ENCODE assay signal across 8 mouse cellular contexts in the genomic region with DNA sequence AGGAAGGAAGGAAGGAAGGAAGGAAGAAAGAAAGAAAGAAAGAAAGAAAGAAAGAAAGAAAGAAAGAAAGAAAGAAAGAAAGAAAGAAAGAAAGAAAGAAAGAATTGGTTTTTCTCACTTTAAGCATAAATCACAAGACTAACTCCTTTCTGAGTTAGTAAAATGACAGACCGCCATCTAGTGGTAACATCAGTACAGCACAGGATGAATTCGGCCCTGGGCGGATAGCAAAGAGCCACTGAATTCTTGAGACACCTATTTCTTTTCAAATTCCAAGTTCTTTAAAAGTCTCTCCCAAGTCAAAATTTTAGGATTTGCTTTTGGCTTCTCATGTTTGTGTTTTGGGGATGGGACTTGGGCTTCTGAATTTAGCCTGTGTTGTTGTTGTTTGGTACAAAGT. TPM values are rescaled to one million over a fixed set of nuclear protein-coding genes. Genes with fewer than 3 reads are reported as not detected.
DNase-seq lines count a peak whose midpoint lies in the region; ATAC-seq and TF ChIP-seq lines count a peak whose summit lies in the region.

No protein-coding gene starts in this region.

- H3K4me3 ChIP-seq in MEL (ENCODE audit: control insufficient read depth in 1 of 2, insufficient read depth in 1 of 2, low read depth in 2 of 2, low read length in 2 of 2) = peak overlapping the region; percentile 88 to 95
- peak overlapping the region; percentile 60 for H3K4me3 ChIP-seq in forebrain, embryonic 14.5 days (ENCODE audit: low read depth, low read length)
- peak overlapping the region; percentile 61 for H3K4me3 ChIP-seq in layer of hippocampus, adult 2 months
- peak overlapping the region; percentile 58 for H3K4me3 ChIP-seq in lung, embryonic 14.5 days (ENCODE audit: low read depth, low read length)

- peak; percentile 62 to 86 (median 66) for TF ChIP-seq CTCF in MEL (IDR thresholded peaks at IDR 0.05 in 2 of 3, conservative IDR thresholded peaks at IDR 0.05 in 1 of 3; ENCODE audit: control insufficient read depth in 1 of 3, insufficient read depth in 1 of 3, low read depth in 2 of 3, low read length in 3 of 3, poor library complexity in 1 of 3, severe bottlenecking in 1 of 3)
- peak; percentile 88 for TF ChIP-seq CTCF in layer of hippocampus, adult 2 months (conservative IDR thresholded peaks at IDR 0.05)
- peak; percentile 72 for TF ChIP-seq CTCF in lung, embryonic 14.5 days (IDR thresholded peaks at IDR 0.05; ENCODE audit: low read depth)

- no peak for TF ChIP-seq POLR2A in MEL (IDR thresholded peaks at IDR 0.05; ENCODE audit: control insufficient read depth in 1 of 2, insufficient read depth in 1 of 2, low read depth in 1 of 2, low read length in 2 of 2, poor library complexity in 1 of 2)

- peak overlapping the region; percentile 61 for H3K4me2 ChIP-seq in forebrain, embryonic 14.5 days (ENCODE audit: low read length)
- H3K4me2 ChIP-seq in lung, embryonic 14.5 days = peak overlapping the region; percentile 60

- no peak; a peak in 1 of 4 replicates for TF ChIP-seq EP300 in MEL (IDR thresholded peaks at IDR 0.05; ENCODE audit: low read depth in 1 of 2, low read length in 2 of 2)

- peak; percentile 88 for DNase-seq in MEL (ENCODE audit: low read depth, low spot score)
- peak; percentile 90 for DNase-seq in forebrain, embryonic 14.5 days (ENCODE audit: low spot score)
- peak; percentile 79 for DNase-seq in heart, postnatal 4 days
- DNase-seq in layer of hippocampus, adult 2 months (ENCODE audit: low spot score in 2 of 2) = peak; percentile 66 to 77
- peak; percentile 95 for DNase-seq in lung, embryonic 14.5 days
- peak; percentile 57 for DNase-seq in ovary, postnatal 14 days (ENCODE audit: low spot score)
- DNase-seq in thymus, postnatal 10 days (ENCODE audit: low spot score in 2 of 2) = peak; percentile 79 to 80

- H3K27ac ChIP-seq in MEL (ENCODE audit: control insufficient read depth, low read depth, low read length) = peak overlapping the region; percentile 47; the same call in 1 of the 2 replicates
- H3K27ac ChIP-seq in forebrain, embryonic 14.5 days (ENCODE audit: low read depth, low read length) = peak overlapping the region; percentile 76
- H3K27ac ChIP-seq in layer of hippocampus, adult 2 months = peak overlapping the region; percentile 84
- H3K27ac ChIP-seq in lung, embryonic 14.5 days (ENCODE audit: low read depth) = peak overlapping the region; percentile 90

- H3K27me3 ChIP-seq in MEL (ENCODE audit: control insufficient read depth in 1 of 2, insufficient read depth in 2 of 2, low read length in 2 of 2) = no peaks in the 10 kb centered on the region
- H3K27me3 ChIP-seq in forebrain, embryonic 14.5 days (replicated peaks; ENCODE audit: control insufficient read depth, insufficient read depth, low read length) = no peaks in the 10 kb centered on the region
- H3K27me3 ChIP-seq in lung, embryonic 14.5 days (ENCODE audit: insufficient read depth, low read length) = no peaks in the 10 kb centered on the region

- TF ChIP-seq RAD21 in MEL (IDR thresholded peaks at IDR 0.05; ENCODE audit: low read depth, low read length) = peak; percentile 83

- H3K9me3 ChIP-seq in MEL (replicated peaks; ENCODE audit: insufficient read depth, low read length) = no peaks in the 10 kb centered on the region
- no peaks in the 10 kb centered on the region for H3K9me3 ChIP-seq in forebrain, embryonic 14.5 days (replicated peaks; ENCODE audit: control insufficient read depth, low read length)
- no peaks in the 10 kb centered on the region for H3K9me3 ChIP-seq in lung, embryonic 14.5 days (ENCODE audit: low read depth, low read length)

- H3K36me3 ChIP-seq in MEL (ENCODE audit: control insufficient read depth in 1 of 2, insufficient read depth in 2 of 2, low read length in 2 of 2) = peaks cover 0 to 4% of the 10 kb centered on the region in 2 experiments; a peak in 1 of 4 replicates
- H3K36me3 ChIP-seq in forebrain, embryonic 14.5 days (ENCODE audit: control insufficient read depth, insufficient read depth, low read length) = no peaks in the 10 kb centered on the region
- H3K36me3 ChIP-seq in lung, embryonic 14.5 days (ENCODE audit: insufficient read depth) = no peaks in the 10 kb centered on the region

- peak overlapping the region; percentile 73 for H3K9ac ChIP-seq in MEL (ENCODE audit: control insufficient read depth, low read depth, low read length, poor library complexity, severe bottlenecking)
- peak overlapping the region; percentile 52 for H3K9ac ChIP-seq in forebrain, embryonic 14.5 days (ENCODE audit: low read length)
- H3K9ac ChIP-seq in lung, embryonic 14.5 days = peak overlapping the region; percentile 7; the same call in 1 of the 2 replicates

- ATAC-seq in cerebellum, adult (ENCODE audit: insufficient number of reproducible peaks, low FRiP score, low TSS enrichment) = peak; percentile 79
- ATAC-seq in forebrain, embryonic 14.5 days = peak; percentile 86
- ATAC-seq in lung, embryonic 14.5 days (ENCODE audit: insufficient read depth) = peak; percentile 78

- peaks cover 3 to 4% of the 10 kb centered on the region in 2 experiments; a peak in 3 of 4 replicates for H3K4me1 ChIP-seq in MEL (ENCODE audit: control insufficient read depth in 1 of 2, insufficient read depth in 2 of 2, low read length in 2 of 2)
- H3K4me1 ChIP-seq in forebrain, embryonic 14.5 days (ENCODE audit: control insufficient read depth, insufficient read depth, low read length) = no peaks in the 10 kb centered on the region; the same call in 1 of the 2 replicates
- H3K4me1 ChIP-seq in lung, embryonic 14.5 days (ENCODE audit: insufficient read depth) = 0 out of 2 replicates have a peak, but pooled peaks cover 5% of the 10 kb centered on the region

- WGBS in forebrain, embryonic 14.5 days = under 1% methylated on average over 3 of the region's 3 CpGs
- WGBS in lung, embryonic 14.5 days = 0% methylated on average over 3 of the region's 3 CpGs

- H3K79me2 ChIP-seq in MEL (ENCODE audit: control insufficient read depth, insufficient read depth, low read length, poor library complexity) = peaks cover 4% of the 10 kb centered on the region

TF ChIP-seq in MEL, 35 proteins besides CTCF, POLR2A, EP300 and RAD21:
- TF ChIP-seq CHD2 (IDR thresholded peaks at IDR 0.05; ENCODE audit: low read length) = no peak
- TF ChIP-seq GATA1 (IDR thresholded peaks at IDR 0.05; ENCODE audit: low read depth, low read length) = 0 out of 2 replicates have a peak, but pooled peaks have one; percentile 6
- peak; percentile 80 for TF ChIP-seq SMC3 (IDR thresholded peaks at IDR 0.05; ENCODE audit: low read depth, low read length)
- peak; percentile 64 for TF ChIP-seq ZC3H11A (IDR thresholded peaks at IDR 0.05; ENCODE audit: low read depth, low read length)
- TF ChIP-seq KAT2A (conservative IDR thresholded peaks at IDR 0.05; ENCODE audit: low read depth, low read length) = 0 out of 2 replicates have a peak, but pooled peaks have one; percentile 0
- TF ChIP-seq MAX (IDR thresholded peaks at IDR 0.05; ENCODE audit: low read length) = no peak

RNA-seq across cellular contexts. Expression of a gene that starts 0.5 kb away (rescaled TPM):
- total RNA-seq in MEL (2012; rRNA removed) = 5.5 and 6.2 TPM in 2 replicates
- polyA plus RNA-seq in MEL (2012; ENCODE audit: insufficient read depth in 1 of 2, insufficient read length in 2 of 2, low read depth in 1 of 2, low replicate concordance in 2 of 2, missing spikeins in 1 of 2) = 1 to 10 TPM in 1 of 2 experiments, not detected in 1; 3.5 TPM
- 14.4 and 16.0 TPM in 2 replicates for polyA plus RNA-seq in forebrain, embryonic 14.5 days (2014; fragmentation: Nextera tagmentation; extraction: Ambion mirVana)
- total RNA-seq in heart, postnatal 4 days (2021) = 1 to 10 TPM; 5.1 to 5.3 TPM
- 1 to 10 TPM; 3.7 to 3.8 TPM for total RNA-seq in layer of hippocampus, adult 2 months (2021)
- polyA plus RNA-seq in lung, embryonic 14.5 days (2014; fragmentation: Nextera tagmentation; extraction: Ambion mirVana) = 12.1 and 13.4 TPM in 2 replicates

RNA-seq across cellular contexts. Expression of a gene that starts 26.6 kb away (rescaled TPM):
- total RNA-seq in MEL (2012; rRNA removed) = 2.0 and 2.7 TPM in 2 replicates
- polyA plus RNA-seq in MEL (2012; ENCODE audit: insufficient read depth in 1 of 2, insufficient read length in 2 of 2, low read depth in 1 of 2, low replicate concordance in 2 of 2, missing spikeins in 1 of 2) = 1 to 10 TPM in 1 of 2 experiments, not detected in 1; 1.5 TPM
- polyA plus RNA-seq in forebrain, embryonic 14.5 days (2014; fragmentation: Nextera tagmentation; extraction: Ambion mirVana) = 6.0 and 7.3 TPM in 2 replicates
- 1 to 10 TPM; 1.3 to 2.1 TPM for total RNA-seq in heart, postnatal 4 days (2021)
- 1 to 10 TPM in 1 of 2 experiments, under 1 TPM in 1; 0.56 to 1.2 TPM for total RNA-seq in layer of hippocampus, adult 2 months (2021)
- polyA plus RNA-seq in lung, embryonic 14.5 days (2014; fragmentation: Nextera tagmentation; extraction: Ambion mirVana) = 4.3 and 4.9 TPM in 2 replicates

RNA-seq across cellular contexts. Expression of a gene that starts 39.1 kb away (rescaled TPM):
- total RNA-seq in MEL (2012; rRNA removed) = 1.8 TPM in 2 replicates
- polyA plus RNA-seq in MEL (2012; ENCODE audit: insufficient read depth in 1 of 2, insufficient read length in 2 of 2, low read depth in 1 of 2, low replicate concordance in 2 of 2, missing spikeins in 1 of 2) = 1 to 10 TPM in 1 of 2 experiments, not detected in 1; 2.2 TPM
- 9.3 and 11.6 TPM in 2 replicates for polyA plus RNA-seq in forebrain, embryonic 14.5 days (2014; fragmentation: Nextera tagmentation; extraction: Ambion mirVana)
- total RNA-seq in heart, postnatal 4 days (2021) = 1 to 10 TPM; 2.6 to 3.0 TPM
- 1 to 10 TPM; 5.0 to 5.7 TPM for total RNA-seq in layer of hippocampus, adult 2 months (2021)
- polyA plus RNA-seq in lung, embryonic 14.5 days (2014; fragmentation: Nextera tagmentation; extraction: Ambion mirVana) = 9.7 and 10.5 TPM in 2 replicates

Comparison
In these comparisons a context has a peak if more than half of its experiments do, and no peak if none do; other contexts are left out.
1. Peak in every context shown above with its lines: DNase-seq, ATAC-seq, H3K4me3 ChIP-seq and H3K27ac ChIP-seq.
2. H3K9ac ChIP-seq: peak in every context shown above with its lines; median percentile 73 in MEL; 52 in forebrain, embryonic 14.5 days; 7 in lung, embryonic 14.5 days.